Mouse (Mus musculus) spleen, postnatal 10 days (tissue): ENCODE results near the gene Thsd7b.

Experiments
- DNase-seq, 2 experiments: peaks; one replicate each; pipeline ENCODE4 v3.0.0; 2021 to 2022; ENCODE audit warnings: low spot score in 2 of 2

The Thsd7b gene

GRCm38 (mm10) chr1:129272982-129273937, at the start of gene Thsd7b:
Thsd7b (plus strand) TSS chr1:129273302.
- DNase-seq = no peak

GRCm38 (mm10) chr1:129244292-129244691, 28.8 kb upstream of the Thsd7b start:
- peak in 1 of 2 experiments; percentile 15 for DNase-seq

GRCm38 (mm10) chr1:129250704-129251443, 22.2 kb upstream of the Thsd7b start:
- DNase-seq = no peak

GRCm38 (mm10) chr1:129266684-129267083, 6.4 kb upstream of the Thsd7b start:
- DNase-seq = no peak

GRCm38 (mm10) chr1:129304173-129304572, 31.1 kb downstream of the Thsd7b start:
- no peak for DNase-seq

- DNase-seq = no peak
Measured at GRCm38 (mm10) chr1:129324388-129324787, 51.3 kb downstream of the Thsd7b start.

GRCm38 (mm10) chr1:129324798-129325197, 51.7 kb downstream of the Thsd7b start:
- DNase-seq = no peak

GRCm38 (mm10) chr1:129356631-129357030, 83.5 kb downstream of the Thsd7b start:
- no peak for DNase-seq

- DNase-seq = no peak
Measured at GRCm38 (mm10) chr1:129357378-129357777, 84.3 kb downstream of the Thsd7b start.

- DNase-seq = no peak
Measured at GRCm38 (mm10) chr1:129363368-129363767, 90.3 kb downstream of the Thsd7b start.

GRCm38 (mm10) chr1:129364828-129365227, 91.7 kb downstream of the Thsd7b start:
- no peak for DNase-seq

- no peak for DNase-seq
Measured at GRCm38 (mm10) chr1:129365590-129365989, 92.5 kb downstream of the Thsd7b start.

- no peak for DNase-seq
Measured at GRCm38 (mm10) chr1:129386479-129386878, 113.4 kb downstream of the Thsd7b start.

GRCm38 (mm10) chr1:129411584-129411983, 138.5 kb downstream of the Thsd7b start:
- no peak for DNase-seq

GRCm38 (mm10) chr1:129421581-129421980, 148.5 kb downstream of the Thsd7b start:
- DNase-seq = no peak

GRCm38 (mm10) chr1:129464414-129464813, 191.3 kb downstream of the Thsd7b start:
- no peak for DNase-seq

- DNase-seq = no peak
Measured at GRCm38 (mm10) chr1:129473504-129473903, 200.4 kb downstream of the Thsd7b start.

- no peak for DNase-seq
Measured at GRCm38 (mm10) chr1:129484266-129485031, 211.3 kb downstream of the Thsd7b start.

- no peak for DNase-seq
Measured at GRCm38 (mm10) chr1:129491136-129491535, 218.0 kb downstream of the Thsd7b start.

- DNase-seq = no peak
Measured at GRCm38 (mm10) chr1:129493929-129494328, 220.8 kb downstream of the Thsd7b start.

- DNase-seq = no peak
Measured at GRCm38 (mm10) chr1:129501707-129502106, 228.6 kb downstream of the Thsd7b start.

- DNase-seq = no peak
Measured at GRCm38 (mm10) chr1:129516379-129516778, 243.3 kb downstream of the Thsd7b start.
